Mouse (Mus musculus) olfactory bulb, adult 2 months (tissue): ENCODE results near the gene Zswim1.

Experiments
- CTCF ChIP-seq: fragments of 200-500 bp; IDR thresholded peaks from 2 replicates; pipeline ENCODE4 v1.5.1; 2012; ENCODE audit warnings: low read depth, mild to moderate bottlenecking, low read length, moderate library complexity; ENCODE audit not compliant: insufficient read depth
- POLR2A ChIP-seq: fragments of 200-500 bp; IDR thresholded peaks from 2 replicates; pipeline ENCODE4 v1.6.1; 2012; ENCODE audit warnings: mild to moderate bottlenecking, low read depth, low read length, moderate library complexity; ENCODE audit not compliant: insufficient read depth

DNA sequence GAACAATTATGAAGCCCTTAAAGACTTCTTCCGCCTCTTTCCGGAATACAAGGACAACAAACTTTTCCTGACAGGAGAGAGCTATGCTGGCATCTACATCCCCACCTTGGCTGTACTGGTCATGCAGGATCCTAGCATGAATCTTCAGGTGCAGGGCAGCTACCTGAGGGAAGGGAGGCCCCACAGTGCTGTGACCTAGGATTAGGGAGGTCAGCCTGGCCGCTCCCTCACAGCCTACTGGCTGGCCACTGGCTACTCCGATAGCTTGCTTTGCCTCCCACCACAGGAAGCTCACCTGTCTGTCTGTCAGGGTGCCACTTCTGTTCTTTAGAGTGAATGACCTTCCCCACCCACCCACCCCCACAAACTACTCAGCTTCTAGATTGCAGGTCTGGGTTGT lies 12.7 kb downstream of the Zswim1 start:
- TF ChIP-seq CTCF = no peak
- TF ChIP-seq POLR2A = no peak
